Mouse (Mus musculus) R1 (cell line): ENCODE results near the gene Agrp.
"Not testable (repeated sequence)": the region's sequence is repeated elsewhere in the genome, so short reads cannot be mapped to it uniquely, and the experiment has no call there.

Experiments
- DNase-seq: peaks from one replicate; pipeline ENCODE4 v3.0.0-alpha.2; 2018; ENCODE audit warnings: low read depth, low spot score

Gene Agrp

DNA sequence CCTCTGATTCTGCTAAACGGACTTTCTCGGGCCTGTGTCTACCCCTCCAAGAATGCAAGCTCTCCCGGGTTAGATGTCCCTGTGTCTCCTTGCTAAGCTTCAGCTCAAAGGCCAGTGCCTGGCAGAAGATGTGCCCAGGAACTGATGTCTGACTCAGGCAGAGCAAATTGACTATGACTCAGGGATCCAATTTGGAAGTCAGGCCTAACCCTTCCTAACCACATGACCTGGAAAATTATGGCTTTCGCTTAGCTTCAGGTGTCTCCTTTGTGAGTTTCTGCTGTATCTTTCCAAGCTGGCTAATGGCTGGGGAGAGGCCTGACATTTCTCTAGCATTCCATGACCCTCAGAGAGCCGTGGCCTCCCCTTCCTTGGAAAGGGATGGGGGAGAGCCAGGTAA is 35.9 kb downstream of the Agrp start:
- no peak for DNase-seq

GRCm38 (mm10) chr8:105598777-105599176 is 38.4 kb downstream of the Agrp start:
- peak; percentile 67 for DNase-seq

- DNase-seq = peak; percentile 89
Measured at GRCm38 (mm10) chr8:105596362-105597034, 40.7 kb downstream of the Agrp start.

DNA sequence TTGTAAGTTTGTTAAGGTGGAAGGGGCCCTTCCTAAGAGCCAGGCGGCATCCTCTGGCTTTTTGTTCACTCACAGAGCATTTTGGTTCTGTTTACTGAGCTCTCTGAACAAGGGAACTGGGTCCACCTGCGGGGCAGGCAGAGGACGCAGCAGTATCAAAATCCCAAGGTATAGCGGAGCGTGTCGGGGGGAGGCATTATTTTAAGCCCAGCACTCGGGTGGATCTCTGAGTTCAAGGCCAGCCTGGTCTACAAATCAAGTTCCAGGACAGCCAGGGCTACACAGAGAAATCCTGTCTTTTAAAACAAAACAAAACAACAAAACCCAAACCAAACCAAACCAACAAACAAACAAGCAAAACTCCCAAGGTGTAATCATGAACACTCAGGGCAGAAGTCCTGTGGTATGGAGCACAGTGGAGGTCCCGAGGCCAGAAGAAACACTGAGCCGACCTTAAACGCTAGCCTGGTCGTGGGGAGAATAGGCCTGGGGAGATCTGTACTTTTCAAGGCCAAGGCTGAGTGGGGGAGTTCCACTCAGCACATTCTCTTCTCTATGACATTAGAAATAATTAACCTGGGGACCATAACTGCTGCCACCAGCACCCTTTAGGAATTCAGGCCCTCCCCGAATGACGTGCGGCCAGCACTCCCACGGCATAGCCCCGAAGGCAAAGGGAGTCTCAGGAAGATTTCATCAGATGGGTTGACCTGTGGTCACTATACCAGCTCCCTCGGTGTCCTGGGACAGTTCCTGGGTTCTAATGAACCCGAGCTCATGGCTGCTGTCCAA is 42.5 kb downstream of the Agrp start:
- no peak for DNase-seq

GRCm38 (mm10) chr8:105593859-105594258 is 43.3 kb downstream of the Agrp start:
- peak; percentile 33 for DNase-seq

GRCm38 (mm10) chr8:105592431-105592830 is 44.8 kb downstream of the Agrp start:
- DNase-seq = peak; percentile 27

- DNase-seq = no peak
Measured at GRCm38 (mm10) chr8:105579719-105580118, 57.5 kb downstream of the Agrp start.

DNA sequence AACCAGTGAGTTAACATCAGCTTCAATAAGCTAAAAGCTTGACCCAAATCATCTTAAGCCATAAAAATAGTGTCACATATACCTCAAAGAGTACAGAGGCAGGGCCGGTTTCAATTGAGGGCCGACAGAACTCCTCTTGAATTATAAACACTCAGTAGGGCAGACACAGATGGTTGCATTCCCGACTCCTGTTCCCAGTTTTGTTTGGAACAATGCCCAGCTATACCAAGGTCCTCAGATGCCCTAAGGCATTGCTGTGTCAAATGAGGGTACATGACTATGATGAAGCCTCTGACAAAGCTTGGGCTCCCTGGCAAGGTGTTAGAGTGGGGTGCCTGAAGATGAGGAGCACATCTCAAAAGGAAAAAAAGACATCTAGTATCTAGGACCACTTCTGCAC is 61.7 kb downstream of the Agrp start:
- no peak for DNase-seq

GRCm38 (mm10) chr8:105574741-105575140 is 62.5 kb downstream of the Agrp start:
- peak; percentile 95 for DNase-seq

- no peak for DNase-seq
Measured at GRCm38 (mm10) chr8:105573427-105573826, 63.8 kb downstream of the Agrp start.

- no peak for DNase-seq
Measured at GRCm38 (mm10) chr8:105571810-105572209, 65.4 kb downstream of the Agrp start.

- peak; percentile 50 for DNase-seq
Measured at GRCm38 (mm10) chr8:105566703-105567595, 70.2 kb downstream of the Agrp start.

- DNase-seq = peak; percentile 100
Measured at GRCm38 (mm10) chr8:105565952-105566702, 71.1 kb downstream of the Agrp start, which contains the start of gene Atp6v0d1. Gene Atp6v0d1, minus strand, starts transcription at chr8:105566047.

DNA sequence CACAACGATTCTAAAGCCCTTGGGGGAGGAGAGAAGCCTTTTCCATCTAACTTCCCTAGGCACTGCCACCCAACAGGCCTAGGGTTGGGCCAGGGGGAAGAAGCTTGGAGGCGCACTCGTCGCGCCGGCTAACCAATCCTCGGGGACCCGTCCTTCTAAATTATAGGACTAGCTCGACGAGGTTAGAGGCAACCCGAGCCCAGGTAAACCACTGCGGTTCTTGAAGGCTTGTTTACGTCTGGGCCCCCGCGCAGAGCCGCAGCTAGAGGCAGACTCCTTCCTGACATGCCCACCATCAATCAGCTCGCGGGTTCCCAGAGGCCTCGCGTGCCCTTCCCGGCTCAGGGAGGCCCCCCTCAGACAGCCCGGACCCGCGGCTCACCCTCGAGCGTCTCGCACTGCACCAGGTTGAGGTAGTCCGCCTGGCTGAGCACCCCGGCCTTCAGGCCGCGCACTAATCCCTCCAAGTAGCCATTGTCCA is 71.8 kb downstream of the Agrp start:
- no peak for DNase-seq

DNA sequence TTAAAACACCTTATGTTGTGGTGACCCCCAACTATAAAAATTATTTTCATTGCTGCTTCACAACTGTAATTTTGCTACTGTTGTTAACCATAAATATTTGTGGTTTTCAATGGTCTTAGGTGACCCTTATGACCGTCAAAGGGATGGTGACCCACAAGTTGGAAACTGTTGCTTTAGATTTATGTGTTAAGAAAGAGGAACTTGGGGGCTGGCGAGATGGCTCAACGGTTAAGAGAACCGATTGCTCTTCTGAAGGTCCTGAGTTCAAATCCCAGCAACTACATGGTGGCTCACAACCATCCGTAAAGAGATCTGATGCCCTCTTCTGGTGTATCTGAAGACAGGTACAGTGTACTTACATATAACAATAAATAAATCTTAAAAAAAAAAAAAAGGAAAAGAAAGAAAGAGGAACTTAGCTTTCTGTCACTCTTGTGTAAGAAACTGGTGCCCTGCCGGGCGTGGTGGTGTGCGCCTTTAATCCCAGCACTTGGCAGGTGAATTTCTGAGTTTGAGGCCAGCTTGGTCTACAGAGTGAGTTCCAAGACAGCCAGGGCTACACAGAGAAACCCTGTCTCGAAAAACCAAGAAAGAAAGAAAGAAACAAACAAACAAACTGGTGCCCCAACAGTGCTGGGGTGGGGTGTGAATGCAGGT is 72.5 kb downstream of the Agrp start:
- DNase-seq = not testable (repeated sequence)

DNA sequence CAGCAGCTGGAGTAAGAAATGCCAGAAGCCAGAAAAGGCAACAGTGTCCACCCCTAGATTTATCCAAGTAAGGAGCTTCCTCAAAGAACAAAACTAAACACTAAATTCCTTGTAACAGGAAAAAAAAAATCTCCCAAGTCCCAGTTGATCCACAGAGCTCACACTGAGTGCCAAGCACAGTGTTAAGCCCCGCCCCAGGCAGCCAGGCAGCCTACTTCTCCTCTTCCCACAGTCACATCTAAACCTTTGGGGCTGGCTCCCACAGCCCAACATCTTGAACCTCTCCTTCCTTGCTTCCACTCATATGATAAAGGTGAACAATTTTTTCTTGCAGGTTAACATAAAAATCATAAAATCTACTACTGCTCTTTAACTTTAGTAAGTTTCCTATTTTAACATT is 73.3 kb downstream of the Agrp start:
- DNase-seq = no peak

- DNase-seq = no peak
Measured at GRCm38 (mm10) chr8:105562863-105563262, 74.3 kb downstream of the Agrp start.

- DNase-seq = peak; percentile 77
Measured at GRCm38 (mm10) chr8:105555230-105555629, 82.0 kb downstream of the Agrp start.

DNA sequence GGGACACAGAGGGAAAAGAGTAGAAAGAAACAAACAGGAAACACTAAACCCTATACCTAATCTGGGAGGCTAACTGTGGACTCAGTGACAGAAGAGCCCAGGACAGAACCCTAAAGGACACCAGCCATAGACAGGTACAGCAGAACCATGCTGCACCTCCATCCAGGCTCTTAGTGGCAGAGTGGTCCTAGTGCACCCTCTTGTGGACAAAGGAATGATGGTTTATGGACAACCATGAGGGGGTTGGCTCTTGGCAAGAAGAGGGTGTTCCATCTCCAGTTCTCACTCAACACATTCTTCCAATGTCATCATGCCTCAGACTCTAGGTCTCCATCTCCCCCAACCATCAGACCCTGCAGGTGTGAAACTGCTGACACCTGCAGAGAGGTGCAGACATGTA is 83.1 kb downstream of the Agrp start:
- DNase-seq = peak; percentile 73

GRCm38 (mm10) chr8:105552824-105553223 is 84.4 kb downstream of the Agrp start:
- DNase-seq = no peak

DNA sequence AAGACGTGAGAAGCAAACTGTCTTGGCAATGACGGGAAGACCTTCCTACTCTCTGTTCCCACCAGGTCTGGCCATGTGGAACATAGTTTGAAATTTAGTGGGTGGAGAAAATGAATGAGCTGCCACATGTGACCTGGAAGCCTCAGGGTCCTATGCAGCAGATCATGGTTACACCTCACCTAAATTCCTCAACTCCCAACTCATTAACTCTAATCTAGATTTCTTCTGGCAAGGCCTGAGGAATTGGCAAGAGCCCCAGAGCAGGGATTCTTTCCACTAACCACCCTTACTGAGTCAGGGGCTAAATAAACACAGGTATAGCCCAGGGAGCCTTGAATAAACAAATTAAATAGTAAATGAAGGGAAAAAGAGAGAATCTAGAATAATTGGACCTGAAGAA is 85.2 kb downstream of the Agrp start:
- DNase-seq = no peak
